8 mouse cellular contexts compared by ENCODE assay signal in genomic region chr8:88698048-88698447, GRCm38 (mm10). TPM values are rescaled to one million over a fixed set of nuclear protein-coding genes. Genes with fewer than 3 reads are reported as not detected.
DNase-seq lines count a peak whose midpoint lies in the region; ATAC-seq and TF ChIP-seq lines count a peak whose summit lies in the region.

No protein-coding gene starts in this region.

- no peaks in the 10 kb centered on the region for H3K36me3 ChIP-seq in testis, adult 2 months (ENCODE audit: control insufficient read depth, insufficient read depth, low read length)
- no peaks in the 10 kb centered on the region for H3K36me3 ChIP-seq in liver, embryonic 11.5 days (ENCODE audit: control insufficient read depth, insufficient read depth, low read length)

- ATAC-seq in liver, embryonic 11.5 days (replicated peaks; ENCODE audit: low FRiP score): no peak

- TF ChIP-seq POLR2A in cerebellum, adult 2 months (IDR thresholded peaks at IDR 0.05; ENCODE audit: borderline replicate concordance, insufficient read depth, low read length): no peak
- no peak for TF ChIP-seq POLR2A in testis, adult 2 months (IDR thresholded peaks at IDR 0.05; ENCODE audit: control insufficient read depth, low read depth, low read length)

- no peak for TF ChIP-seq CTCF in cerebellum, adult 2 months (IDR thresholded peaks at IDR 0.05; ENCODE audit: borderline replicate concordance, insufficient read depth, low read depth, low read length)
- TF ChIP-seq CTCF in testis, adult 2 months (IDR thresholded peaks at IDR 0.05; ENCODE audit: control insufficient read depth, insufficient read depth, insufficient replicate concordance, low read depth, low read length): no peak

- no peak for DNase-seq in cerebellum, adult 2 months
- no peak for DNase-seq in cerebellum, adult 9-11 months
- no peak for DNase-seq in testis, postnatal 14 days (ENCODE audit: low spot score)
- no peak for DNase-seq in liver, embryonic 11.5 days (ENCODE audit: low spot score)
- DNase-seq in adrenal gland, postnatal 14 days: no peak
- no peak for DNase-seq in left cerebral cortex, postnatal 4 days
- no peak for DNase-seq in embryo, embryonic 9.5 days (ENCODE audit: extremely low spot score)

- no peak overlapping the region for H3K9ac ChIP-seq in liver, embryonic 11.5 days (ENCODE audit: low read depth, low read length)

- H3K9me3 ChIP-seq in liver, embryonic 11.5 days (ENCODE audit: control insufficient read depth, low read length): no peaks in the 10 kb centered on the region

- WGBS in cerebellum, adult 2 months: 23% methylated on average over 2 of the region's 2 CpGs
- WGBS in liver, embryonic 11.5 days: 42% methylated on average over 2 of the region's 2 CpGs

- H3K27me3 ChIP-seq in cerebellum, adult 2 months (ENCODE audit: control insufficient read depth, insufficient read depth, low read length): no peaks in the 10 kb centered on the region
- no peaks in the 10 kb centered on the region for H3K27me3 ChIP-seq in testis, adult 2 months (ENCODE audit: control insufficient read depth, insufficient read depth, low read length)
- no peaks in the 10 kb centered on the region for H3K27me3 ChIP-seq in liver, embryonic 11.5 days (replicated peaks; ENCODE audit: control insufficient read depth, insufficient read depth, low read length)

- peaks cover 2% of the 10 kb centered on the region; the same call in 1 of the 2 replicates for H3K4me1 ChIP-seq in cerebellum, adult 2 months (ENCODE audit: control insufficient read depth, insufficient read depth, low read length)
- peaks cover 18% of the 10 kb centered on the region for H3K4me1 ChIP-seq in testis, adult 2 months (ENCODE audit: control insufficient read depth, insufficient read depth, low read length)
- H3K4me1 ChIP-seq in liver, embryonic 11.5 days (replicated peaks; ENCODE audit: control insufficient read depth, insufficient read depth, low read length): peaks cover 6% of the 10 kb centered on the region

- peak overlapping the region; percentile 74 for H3K4me2 ChIP-seq in liver, embryonic 11.5 days

- intact Hi-C loops in left cerebral cortex, postnatal 4 days (cut with DNase I): loop anchor here (5.0 kb wide), 1 partner anchor 71 kb away; no protein-coding TSS in a partner anchor

- no peak overlapping the region for H3K27ac ChIP-seq in cerebellum, adult 2 months (ENCODE audit: insufficient read depth, low read length)
- H3K27ac ChIP-seq in testis, adult 2 months (ENCODE audit: control insufficient read depth, insufficient read depth, low read depth, low read length): peak overlapping the region; percentile 88
- no peak overlapping the region for H3K27ac ChIP-seq in liver, embryonic 11.5 days (ENCODE audit: low read depth, low read length)

- peak overlapping the region; percentile 88 for H3K4me3 ChIP-seq in cerebellum, adult 2 months (replicated peaks; ENCODE audit: insufficient read depth, low read depth, low read length)
- H3K4me3 ChIP-seq in testis, adult 2 months (ENCODE audit: control insufficient read depth, low read depth, low read length): no peak overlapping the region
- peak overlapping the region; percentile 85 for H3K4me3 ChIP-seq in liver, embryonic 11.5 days (ENCODE audit: low read depth, low read length)

RNA-seq across cellular contexts. Expression of gene Cyld, which starts 1.2 kb away (rescaled TPM):
- 26.8 and 27.1 TPM in 2 replicates for polyA plus RNA-seq in cerebellum, adult 2 months (2012; rRNA removed)
- 4.4 TPM in 2 replicates for polyA plus RNA-seq in testis, adult 2 months (2012; rRNA removed)
- polyA plus RNA-seq in liver, embryonic 11.5 days (2014; fragmentation: Nextera tagmentation; extraction: Ambion mirVana): 9.8 and 11.3 TPM in 2 replicates
- total RNA-seq in adrenal gland, postnatal 14 days (2021): 36.6 and 39.8 TPM in 2 replicates
- 10 to 100 TPM; 34.9 to 36.1 TPM for total RNA-seq in left cerebral cortex, postnatal 4 days (2021)

RNA-seq across cellular contexts. Expression of gene Nod2, which starts 50.9 kb away (rescaled TPM):
- polyA plus RNA-seq in cerebellum, adult 2 months (2012; rRNA removed): 0.11 and 0.28 TPM in 2 replicates
- polyA plus RNA-seq in testis, adult 2 months (2012; rRNA removed): 0.26 and 0.27 TPM in 2 replicates
- 0.04 and 0.15 TPM in 2 replicates for polyA plus RNA-seq in liver, embryonic 11.5 days (2014; fragmentation: Nextera tagmentation; extraction: Ambion mirVana)
- total RNA-seq in adrenal gland, postnatal 14 days (2021): 0.64 and 0.78 TPM in 2 replicates
- total RNA-seq in left cerebral cortex, postnatal 4 days (2021): under 1 TPM; 0.66 to 0.89 TPM
